Mouse (Mus musculus) cerebellum, adult 8-10 months (tissue): ENCODE measurements around the gene Amz2.

Experiments used
- DNase-seq: peaks from one replicate; pipeline ENCODE4 v3.0.0; 2022

The Amz2 gene

GRCm38 (mm10) chr11:109425392-109426271 is at the start of gene Amz2:
TSS of gene Amz2 (plus strand) at chr11:109425946.
- peak; percentile 100 for DNase-seq

- peak; percentile 52 for DNase-seq
These were observed 49.1 kb upstream of the Amz2 start for GRCm38 (mm10) chr11:109376484-109377143.

GRCm38 (mm10) chr11:109377477-109377876 is 48.3 kb upstream of the Amz2 start:
- DNase-seq: no peak

- DNase-seq: no peak
These were observed 47.7 kb upstream of the Amz2 start for GRCm38 (mm10) chr11:109378051-109378450.

GRCm38 (mm10) chr11:109380662-109381061 is 45.1 kb upstream of the Amz2 start:
- no peak for DNase-seq

GRCm38 (mm10) chr11:109385296-109385695 is 40.5 kb upstream of the Amz2 start:
- DNase-seq: no peak

- DNase-seq: no peak
These were observed 36.7 kb upstream of the Amz2 start for GRCm38 (mm10) chr11:109389046-109389445.

- no peak for DNase-seq
These were observed 34.5 kb upstream of the Amz2 start for GRCm38 (mm10) chr11:109391200-109391599.

- DNase-seq: no peak
These were observed 34.0 kb upstream of the Amz2 start for GRCm38 (mm10) chr11:109391760-109392159.

- DNase-seq: no peak
These were observed 33.1 kb upstream of the Amz2 start for GRCm38 (mm10) chr11:109392601-109393000.

- DNase-seq: no peak
These were observed 31.0 kb upstream of the Amz2 start for GRCm38 (mm10) chr11:109394758-109395157.

GRCm38 (mm10) chr11:109395291-109395690 is 30.5 kb upstream of the Amz2 start:
- DNase-seq: no peak

GRCm38 (mm10) chr11:109406431-109406830 is 19.3 kb upstream of the Amz2 start:
- no peak for DNase-seq

- DNase-seq: no peak
These were observed 15.4 kb upstream of the Amz2 start for GRCm38 (mm10) chr11:109410197-109410980.

- DNase-seq: no peak
These were observed 12.1 kb upstream of the Amz2 start, which contains the start of gene 9930022D16Rik for GRCm38 (mm10) chr11:109413617-109414016. TSS of gene 9930022D16Rik (plus strand) at chr11:109413917.

GRCm38 (mm10) chr11:109414802-109415201 is 10.9 kb upstream of the Amz2 start:
- DNase-seq: no peak

GRCm38 (mm10) chr11:109416709-109417420 is 8.9 kb upstream of the Amz2 start:
- no peak for DNase-seq

GRCm38 (mm10) chr11:109417472-109418040 is 8.2 kb upstream of the Amz2 start:
- DNase-seq: no peak

GRCm38 (mm10) chr11:109419461-109419860 is 6.3 kb upstream of the Amz2 start:
- DNase-seq: no peak

GRCm38 (mm10) chr11:109419961-109420566 is 5.7 kb upstream of the Amz2 start:
- DNase-seq: no peak

- no peak for DNase-seq
These were observed 5.2 kb upstream of the Amz2 start for GRCm38 (mm10) chr11:109420567-109420962.

GRCm38 (mm10) chr11:109421205-109421604 is 4.5 kb upstream of the Amz2 start:
- DNase-seq: no peak
